Mouse (Mus musculus) forebrain, embryonic 11.5 days (tissue): ENCODE results near the gene Sesn1. TPM values are rescaled to one million over a fixed set of nuclear protein-coding genes. Genes with fewer than 3 reads are reported as not detected.

Experiments
- ATAC-seq: fragments of 200-750 bp; cut with Nextera tagmentation; replicated peaks from 2 replicates; pipeline ENCODE4 v1.8.0; 2017; ENCODE audit warnings: moderate TSS enrichment; ENCODE audit not compliant: low FRiP score
- DNase-seq: peaks from one replicate; pipeline ENCODE4 v3.0.0-alpha.2; 2017; ENCODE audit warnings: low spot score
- H3K27ac ChIP-seq: fragments of 300-500 bp; sonication (generic); 2 replicates; pipeline ENCODE4 v1.5.1; 2014; ENCODE audit warnings: low read depth, low read length
- H3K27me3 ChIP-seq: fragments of 300-500 bp; sonication (generic); 2 replicates; pipeline ENCODE4 v1.6.1; 2014; ENCODE audit warnings: mild to moderate bottlenecking, low read length, mixed read lengths; ENCODE audit not compliant: control insufficient read depth, insufficient read depth
- H3K36me3 ChIP-seq: fragments of 300-500 bp; sonication (generic); 2 replicates; pipeline ENCODE4 v1.6.1; 2014; ENCODE audit warnings: mild to moderate bottlenecking, low read length, moderate library complexity, mixed read lengths; ENCODE audit not compliant: control insufficient read depth, insufficient read depth
- H3K4me1 ChIP-seq: fragments of 300-500 bp; sonication (generic); replicated peaks from 2 replicates; pipeline ENCODE4 v1.6.1; 2014; ENCODE audit warnings: low read length, mixed read lengths; ENCODE audit not compliant: control insufficient read depth, insufficient read depth
- H3K4me2 ChIP-seq: fragments of 300-500 bp; sonication (generic); 2 replicates; pipeline ENCODE4 v1.6.1; 2014; ENCODE audit warnings: low read depth, mild to moderate bottlenecking, low read length, moderate library complexity, mixed read lengths; ENCODE audit not compliant: severe bottlenecking
- H3K4me3 ChIP-seq: fragments of 300-500 bp; sonication (generic); 2 replicates; pipeline ENCODE4 v1.5.1; 2014; ENCODE audit warnings: low read depth, low read length
- H3K9ac ChIP-seq: fragments of 300-500 bp; sonication (generic); 2 replicates; pipeline ENCODE4 v1.6.1; 2014; ENCODE audit warnings: low read length
- H3K9me3 ChIP-seq: fragments of 300-500 bp; sonication (generic); 2 replicates; pipeline ENCODE4 v1.6.1; 2016; ENCODE audit warnings: low read length, mixed read lengths; ENCODE audit not compliant: control insufficient read depth
- WGBS: fragments of 180-500 bp; shearing (Covaris S2); extraction: QIAGEN DNeasy Blood & Tissue Kit; methylation state at CpG from one replicate; pipeline ENCODE4 v1.1.7; 2014; 5-methylcytosine and 5-hydroxymethylcytosine counted together
- polyA plus RNA-seq: library from polyadenylated mRNA; unstranded; fragments of >200 nt; fragmentation: Nextera tagmentation; extraction: Ambion mirVana; gene quantifications from 2 replicates; pipeline ENCODE4 v1.2.1, GENCODE M21; 2014

The Sesn1 gene
- 22.3 and 22.5 TPM in 2 replicates for polyA plus RNA-seq

DNA sequence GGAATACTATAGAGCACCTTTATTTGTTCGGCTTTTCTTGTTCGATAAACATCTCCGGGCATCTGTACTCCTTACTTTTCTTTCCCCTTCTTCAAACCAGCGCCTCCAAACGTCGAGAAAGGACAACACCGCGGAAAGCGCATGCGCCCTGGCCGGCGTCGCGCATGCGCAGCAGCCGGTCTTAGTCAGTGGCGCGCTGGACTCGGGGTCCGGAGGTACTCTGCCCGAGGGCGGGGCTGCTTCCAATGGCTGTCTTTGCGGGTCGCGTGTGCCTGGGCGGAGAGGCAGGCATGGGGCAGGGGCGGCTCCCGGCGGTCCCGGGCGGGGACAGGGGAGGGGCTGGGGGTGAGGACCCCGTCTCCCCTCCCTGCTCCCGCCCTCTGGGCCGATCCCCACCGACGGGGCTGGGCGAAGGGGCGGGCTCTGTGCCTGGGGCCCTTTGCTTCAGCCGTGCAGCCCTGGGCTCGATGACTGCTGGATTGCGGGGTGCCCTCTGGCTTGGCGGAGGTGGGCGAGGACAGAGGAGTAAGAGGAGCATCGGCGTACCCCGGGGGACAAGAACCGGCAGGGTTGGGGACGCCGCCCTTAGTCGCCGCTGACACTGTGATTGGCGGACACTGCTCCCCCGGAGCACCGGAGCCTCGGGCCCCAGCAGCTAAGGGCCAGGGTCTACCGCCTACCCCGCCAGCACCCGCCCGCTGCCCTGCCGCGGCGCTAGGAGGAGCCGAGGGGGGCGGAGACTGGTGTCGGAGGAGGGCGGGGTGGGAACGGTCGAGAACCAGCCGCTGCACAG is at the start of gene Sesn1, which contains the start of gene Cep57l1:
Gene Sesn1, plus strand, starts transcription at position 165 of the 793 bp plus-strand sequence.
Gene Cep57l1, minus strand, starts transcription at position 101 of the 793 bp plus-strand sequence.
- WGBS: under 1% methylated on average over 64 of the region's 69 CpGs
- Histone ChIP-seq H3K9ac (peak within 1 kb of the TSS; percentile 77), H3K4me1 (peaks cover 2% of the 10 kb centered on the region; the same call in 1 of the 2 replicates), H3K4me3 (peak within 1 kb of the TSS; percentile 75), H3K27ac (peak within 1 kb of the TSS; percentile 91), H3K36me3 (no peaks in the 10 kb centered on the region), H3K4me2 (peak within 1 kb of the TSS; percentile 76), H3K27me3 (no peaks in the 10 kb centered on the region), H3K9me3 (no peaks in the 10 kb centered on the region)
- peak; percentile 98 for DNase-seq
- ATAC-seq: peak; percentile 96

GRCm38 (mm10) chr10:41760866-41761265 is 48.9 kb upstream of the Sesn1 start:
- Histone ChIP-seq H3K4me1 (no peaks in the 10 kb centered on the region), H3K27me3 (no peaks in the 10 kb centered on the region), H3K27ac (no peak overlapping the region), H3K9me3 (no peaks in the 10 kb centered on the region), H3K36me3 (no peaks in the 10 kb centered on the region), H3K4me2 (no peak overlapping the region), H3K4me3 (no peak overlapping the region), H3K9ac (no peak overlapping the region)
- DNase-seq: no peak
- WGBS: 78% methylated on average over 3 of the region's 3 CpGs
- no peak for ATAC-seq

- no peaks in the 10 kb centered on the region for H3K27me3 ChIP-seq
- ATAC-seq (no peak), DNase-seq (no peak)
- no peaks in the 10 kb centered on the region for H3K9me3 ChIP-seq
- H3K4me3 ChIP-seq: no peak overlapping the region
- H3K27ac ChIP-seq: no peak overlapping the region
- no peaks in the 10 kb centered on the region for H3K36me3 ChIP-seq
- 86% methylated on average over 3 of the region's 3 CpGs for WGBS
- no peak overlapping the region for H3K9ac ChIP-seq
- no peaks in the 10 kb centered on the region for H3K4me1 ChIP-seq
- no peak overlapping the region for H3K4me2 ChIP-seq
Measured at GRCm38 (mm10) chr10:41763741-41764385, 45.9 kb upstream of the Sesn1 start.

GRCm38 (mm10) chr10:41765586-41765985 is 44.1 kb upstream of the Sesn1 start:
- DNase-seq: no peak
- ATAC-seq: no peak
- no peaks in the 10 kb centered on the region for H3K4me1 ChIP-seq
- H3K4me2 ChIP-seq: no peak overlapping the region
- no peaks in the 10 kb centered on the region for H3K9me3 ChIP-seq
- no peaks in the 10 kb centered on the region for H3K27me3 ChIP-seq
- no peak overlapping the region for H3K4me3 ChIP-seq
- WGBS: 87% methylated on average over 4 of the region's 4 CpGs
- H3K36me3 ChIP-seq: no peaks in the 10 kb centered on the region
- no peak overlapping the region for H3K27ac ChIP-seq
- H3K9ac ChIP-seq: no peak overlapping the region

GRCm38 (mm10) chr10:41766280-41766679 is 43.5 kb upstream of the Sesn1 start:
- 85% methylated on average over 4 of the region's 4 CpGs for WGBS
- DNase-seq: no peak
- H3K27me3 ChIP-seq: no peaks in the 10 kb centered on the region
- no peak overlapping the region for H3K4me2 ChIP-seq
- H3K36me3 ChIP-seq: no peaks in the 10 kb centered on the region
- no peaks in the 10 kb centered on the region for H3K9me3 ChIP-seq
- H3K4me3 ChIP-seq: no peak overlapping the region
- no peak overlapping the region for H3K27ac ChIP-seq
- H3K4me1 ChIP-seq: no peaks in the 10 kb centered on the region
- H3K9ac ChIP-seq: no peak overlapping the region
- ATAC-seq: no peak

DNA sequence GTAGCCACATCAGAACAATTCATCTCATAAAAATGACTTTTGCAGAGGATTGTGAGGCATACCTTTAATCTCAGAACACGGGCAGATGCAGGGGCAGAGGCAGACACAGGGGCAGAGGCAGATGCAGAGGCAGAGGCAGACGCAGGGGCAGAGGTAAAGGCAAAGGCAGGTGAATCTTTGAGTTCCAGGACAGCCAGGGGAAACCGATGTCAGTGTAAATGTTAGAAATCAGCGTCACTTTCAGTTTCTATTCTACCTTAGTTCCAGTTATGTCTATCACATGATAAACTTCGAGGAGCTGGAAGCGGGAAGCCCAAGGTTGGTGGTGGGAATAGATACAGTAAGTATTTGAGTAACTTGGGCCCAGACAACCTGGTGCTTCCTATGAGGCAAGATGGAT is 42.5 kb upstream of the Sesn1 start:
- Histone ChIP-seq H3K4me1 (no peaks in the 10 kb centered on the region), H3K9ac (no peak overlapping the region), H3K4me3 (no peak overlapping the region), H3K4me2 (no peak overlapping the region), H3K9me3 (no peaks in the 10 kb centered on the region), H3K27me3 (no peaks in the 10 kb centered on the region), H3K36me3 (no peaks in the 10 kb centered on the region), H3K27ac (no peak overlapping the region)
- WGBS: 89% methylated on average over 6 of the region's 6 CpGs
- ATAC-seq: no peak
- no peak for DNase-seq

GRCm38 (mm10) chr10:41792375-41792774 is 17.4 kb upstream of the Sesn1 start:
- Histone ChIP-seq H3K4me2 (no peak overlapping the region), H3K9ac (no peak overlapping the region), H3K4me1 (no peaks in the 10 kb centered on the region), H3K4me3 (no peak overlapping the region), H3K27ac (no peak overlapping the region), H3K9me3 (no peaks in the 10 kb centered on the region; the same call in 1 of the 2 replicates), H3K36me3 (no peaks in the 10 kb centered on the region), H3K27me3 (no peaks in the 10 kb centered on the region)
- DNase-seq (no peak), ATAC-seq (no peak)
- 91% methylated on average over 6 of the region's 6 CpGs for WGBS

- Histone ChIP-seq H3K9me3 (no peaks in the 10 kb centered on the region; the same call in 1 of the 2 replicates), H3K4me1 (no peaks in the 10 kb centered on the region), H3K27me3 (no peaks in the 10 kb centered on the region), H3K4me3 (no peak overlapping the region), H3K9ac (no peak overlapping the region), H3K4me2 (no peak overlapping the region), H3K27ac (no peak overlapping the region), H3K36me3 (peaks cover 13% of the 10 kb centered on the region; the same call in 1 of the 2 replicates)
- ATAC-seq (no peak), DNase-seq (no peak)
- WGBS: 97% methylated on average over 8 of the region's 8 CpGs
Measured at GRCm38 (mm10) chr10:41797253-41797652, 12.5 kb upstream of the Sesn1 start.
